Mouse (Mus musculus) limb, embryonic 15.5 days (tissue): ENCODE results near the gene Slc11a1. TPM values are rescaled to one million over a fixed set of nuclear protein-coding genes. Genes with fewer than 3 reads are reported as not detected.
"Not testable (repeated sequence)": the region's sequence is repeated elsewhere in the genome, so short reads cannot be mapped to it uniquely, and the experiment has no call there.

ENCODE experiments used
- ATAC-seq: fragments of 200-750 bp; cut with Nextera tagmentation; 2 replicates; pipeline ENCODE4 v1.8.0; 2017; ENCODE audit warnings: low read depth, moderate TSS enrichment; ENCODE audit not compliant: insufficient number of reproducible peaks, low FRiP score, low TSS enrichment
- H3K27ac ChIP-seq: fragments of 300-500 bp; sonication (generic); 2 replicates; pipeline ENCODE4 v1.5.1; 2015; ENCODE audit warnings: moderate library complexity, mild to moderate bottlenecking, inconsistent platforms
- H3K27me3 ChIP-seq: fragments of 300-500 bp; sonication (generic); 2 replicates; pipeline ENCODE4 v1.6.1; 2015; ENCODE audit warnings: inconsistent platforms
- H3K36me3 ChIP-seq: fragments of 300-500 bp; sonication (generic); 2 replicates; pipeline ENCODE4 v1.6.1; 2015; ENCODE audit warnings: inconsistent platforms
- H3K4me1 ChIP-seq: fragments of 300-500 bp; sonication (generic); 2 replicates; pipeline ENCODE4 v1.6.1; 2015; ENCODE audit warnings: inconsistent platforms
- H3K4me2 ChIP-seq: fragments of 300-500 bp; sonication (generic); 2 replicates; pipeline ENCODE4 v1.6.1; 2015; ENCODE audit warnings: mild to moderate bottlenecking, inconsistent platforms
- H3K4me3 ChIP-seq: fragments of 300-500 bp; sonication (generic); 2 replicates; pipeline ENCODE4 v1.5.1; 2015; ENCODE audit warnings: mild to moderate bottlenecking, inconsistent platforms
- H3K9ac ChIP-seq: fragments of 300-500 bp; sonication (generic); 2 replicates; pipeline ENCODE4 v1.6.1; 2015; ENCODE audit warnings: inconsistent platforms
- H3K9me3 ChIP-seq: fragments of 300-500 bp; sonication (generic); 2 replicates; pipeline ENCODE4 v1.6.1; 2016; ENCODE audit warnings: inconsistent platforms
- WGBS: fragments of 180-500 bp; shearing (Covaris S2); methylation state at CpG from one replicate; pipeline ENCODE4 v1.1.7; 2015; 5-methylcytosine and 5-hydroxymethylcytosine counted together
- polyA plus RNA-seq: library from polyadenylated mRNA; unstranded; fragments of >200 nt; fragmentation: Nextera tagmentation; extraction: Ambion mirVana; gene quantifications from 2 replicates; pipeline ENCODE4 v1.2.1, GENCODE M21; 2015

The Slc11a1 gene
- polyA plus RNA-seq, 1 experiment from 2014 or later: 3.4 TPM

GRCm38 (mm10) chr1:74390924-74391748, 16.1 kb downstream of the Slc11a1 start, which contains the start of gene Ctdsp1:
Gene Ctdsp1, plus strand, starts transcription at chr1:74391509.
- peaks cover 61% of the 10 kb centered on the region for H3K4me1 ChIP-seq
- peaks cover 24% of the 10 kb centered on the region for H3K36me3 ChIP-seq
- no peaks in the 10 kb centered on the region for H3K9me3 ChIP-seq
- peak; percentile 79 for ATAC-seq
- H3K4me3 ChIP-seq: peak within 1 kb of the TSS; percentile 95
- H3K9ac ChIP-seq: peak within 1 kb of the TSS; percentile 95
- 2% methylated on average over 49 of the region's 51 CpGs for WGBS
- H3K4me2 ChIP-seq: peak within 1 kb of the TSS; percentile 74
- no peaks in the 10 kb centered on the region for H3K27me3 ChIP-seq
- H3K27ac ChIP-seq: peak within 1 kb of the TSS; percentile 99

- Histone ChIP-seq H3K27me3 (no peaks in the 10 kb centered on the region), H3K4me2 (peak overlapping the region; percentile 74), H3K4me3 (peak overlapping the region; percentile 95), H3K27ac (peak overlapping the region; percentile 99), H3K36me3 (peaks cover 24% of the 10 kb centered on the region), H3K4me1 (peaks cover 63% of the 10 kb centered on the region), H3K9me3 (no peaks in the 10 kb centered on the region), H3K9ac (peak overlapping the region; percentile 95)
- ATAC-seq: 0 out of 2 replicates have a peak, but pooled peaks have one; percentile 2
- under 1% methylated on average over 60 of the region's 63 CpGs for WGBS
These were observed 16.9 kb downstream of the Slc11a1 start for GRCm38 (mm10) chr1:74391844-74392441.

GRCm38 (mm10) chr1:74392446-74392994, 17.5 kb downstream of the Slc11a1 start:
- H3K36me3 ChIP-seq: peaks cover 24% of the 10 kb centered on the region
- WGBS: 1% methylated on average over 16 of the region's 16 CpGs
- H3K9ac ChIP-seq: peak overlapping the region; percentile 95
- no peaks in the 10 kb centered on the region for H3K9me3 ChIP-seq
- H3K27ac ChIP-seq: peak overlapping the region; percentile 99
- ATAC-seq: no peak
- H3K4me3 ChIP-seq: peak overlapping the region; percentile 95
- peaks cover 66% of the 10 kb centered on the region for H3K4me1 ChIP-seq
- H3K27me3 ChIP-seq: no peaks in the 10 kb centered on the region
- peak overlapping the region; percentile 74 for H3K4me2 ChIP-seq

GRCm38 (mm10) chr1:74393010-74393409, 18.0 kb downstream of the Slc11a1 start:
- no peak for ATAC-seq
- peak overlapping the region; percentile 95 for H3K4me3 ChIP-seq
- H3K27me3 ChIP-seq: no peaks in the 10 kb centered on the region
- WGBS: 38% methylated on average over 7 of the region's 7 CpGs
- no peaks in the 10 kb centered on the region for H3K9me3 ChIP-seq
- H3K4me2 ChIP-seq: peak overlapping the region; percentile 74
- peaks cover 24% of the 10 kb centered on the region for H3K36me3 ChIP-seq
- H3K9ac ChIP-seq: peak overlapping the region; percentile 95
- peak overlapping the region; percentile 99 for H3K27ac ChIP-seq
- H3K4me1 ChIP-seq: peaks cover 66% of the 10 kb centered on the region

GRCm38 (mm10) chr1:74393697-74394096, 18.7 kb downstream of the Slc11a1 start:
- Histone ChIP-seq H3K27me3 (no peaks in the 10 kb centered on the region), H3K4me2 (peak overlapping the region; percentile 74; the same call in 1 of the 2 replicates), H3K9me3 (no peaks in the 10 kb centered on the region), H3K36me3 (peaks cover 24% of the 10 kb centered on the region), H3K9ac (no peak overlapping the region), H3K27ac (peak overlapping the region; percentile 99; the same call in 1 of the 2 replicates), H3K4me1 (peaks cover 64% of the 10 kb centered on the region), H3K4me3 (no peak overlapping the region)
- no peak for ATAC-seq
- 90% methylated on average over 9 of the region's 9 CpGs for WGBS

GRCm38 (mm10) chr1:74394311-74394710, 19.3 kb downstream of the Slc11a1 start:
- no peak overlapping the region for H3K27ac ChIP-seq
- ATAC-seq: no peak
- no peak overlapping the region for H3K9ac ChIP-seq

GRCm38 (mm10) chr1:74394858-74395257, 19.9 kb downstream of the Slc11a1 start:
- H3K4me2 ChIP-seq: no peak overlapping the region
- H3K4me3 ChIP-seq: no peak overlapping the region
- H3K4me1 ChIP-seq: peaks cover 55% of the 10 kb centered on the region
- no peaks in the 10 kb centered on the region for H3K27me3 ChIP-seq
- peaks cover 24% of the 10 kb centered on the region for H3K36me3 ChIP-seq
- H3K27ac ChIP-seq: no peak overlapping the region
- WGBS: 91% methylated on average over 15 of the region's 15 CpGs
- H3K9me3 ChIP-seq: no peaks in the 10 kb centered on the region
- ATAC-seq: no peak
- no peak overlapping the region for H3K9ac ChIP-seq

More at GRCm38 (mm10) chr1:74394311-74394710, 19.3 kb downstream of the Slc11a1 start:
- WGBS: 85% methylated on average over 9 of the region's 9 CpGs
- no peaks in the 10 kb centered on the region for H3K27me3 ChIP-seq
- no peaks in the 10 kb centered on the region for H3K9me3 ChIP-seq
- H3K4me3 ChIP-seq: no peak overlapping the region
- peaks cover 60% of the 10 kb centered on the region for H3K4me1 ChIP-seq
- H3K4me2 ChIP-seq: no peak overlapping the region
- peaks cover 24% of the 10 kb centered on the region for H3K36me3 ChIP-seq

- no peaks in the 10 kb centered on the region for H3K27me3 ChIP-seq
- 88% methylated on average over 13 of the region's 13 CpGs for WGBS
- H3K36me3 ChIP-seq: peaks cover 24% of the 10 kb centered on the region
- H3K9ac ChIP-seq: no peak overlapping the region
- ATAC-seq: no peak
- no peak overlapping the region for H3K4me2 ChIP-seq
- H3K27ac ChIP-seq: no peak overlapping the region
- H3K9me3 ChIP-seq: no peaks in the 10 kb centered on the region
- H3K4me3 ChIP-seq: no peak overlapping the region
- peaks cover 50% of the 10 kb centered on the region for H3K4me1 ChIP-seq
These were observed 20.3 kb downstream of the Slc11a1 start for GRCm38 (mm10) chr1:74395290-74395689.

- H3K9me3 ChIP-seq, H3K27me3 ChIP-seq, ATAC-seq, H3K9ac ChIP-seq: not testable (repeated sequence)
- peaks cover 24% of the 10 kb centered on the region for H3K36me3 ChIP-seq
- peaks cover 42% of the 10 kb centered on the region for H3K4me1 ChIP-seq
- peak overlapping the region; percentile 81 for H3K4me2 ChIP-seq
- H3K4me3 ChIP-seq: peak overlapping the region; percentile 44
- peak overlapping the region; percentile 96 for H3K27ac ChIP-seq
- 10% methylated on average over 12 of the region's 12 CpGs for WGBS
These were observed 21.6 kb downstream of the Slc11a1 start for GRCm38 (mm10) chr1:74396456-74397222.

- Histone ChIP-seq H3K4me1 (peaks cover 42% of the 10 kb centered on the region), H3K36me3 (peaks cover 24% of the 10 kb centered on the region), H3K9me3 (no peaks in the 10 kb centered on the region), H3K4me2 (peak overlapping the region; percentile 81), H3K4me3 (peak overlapping the region; percentile 44), H3K27ac (peak overlapping the region; percentile 96), H3K27me3 (no peaks in the 10 kb centered on the region; the same call in 1 of the 2 replicates), H3K9ac (peak overlapping the region; percentile 40)
- peak; percentile 88 for ATAC-seq
- under 1% methylated on average over 40 of the region's 41 CpGs for WGBS
These were observed 22.4 kb downstream of the Slc11a1 start for GRCm38 (mm10) chr1:74397268-74397918.
